Mouse (Mus musculus) CD4-positive helper T cell, adult 2 months (primary cell): ENCODE results near the gene Hist3h2ba.
A peak's percentile ranks its signal among the peaks of the same experiment; 100 is the strongest.
"Not testable (repeated sequence)": the region's sequence is repeated elsewhere in the genome, so short reads cannot be mapped to it uniquely, and the experiment has no call there.

Experiments
- DNase-seq: peaks from one replicate; pipeline ENCODE4 v3.0.0-alpha.2; 2012; ENCODE audit warnings: low read depth, missing footprints, low spot score

The Hist3h2ba gene

GRCm38 (mm10) chr11:58938322-58939087, 10.2 kb upstream of the Hist3h2ba start, which contains the start of gene Rnf187:
Rnf187 (minus strand) TSS chr11:58938916.
- peak; percentile 92 for DNase-seq

GRCm38 (mm10) chr11:58939088-58939439, 9.7 kb upstream of the Hist3h2ba start:
- DNase-seq = no peak

GRCm38 (mm10) chr11:58944136-58944535, 4.6 kb upstream of the Hist3h2ba start:
- DNase-seq = no peak

GRCm38 (mm10) chr11:58947306-58947705, 1.4 kb upstream of the Hist3h2ba start:
- DNase-seq = no peak

GRCm38 (mm10) chr11:58947798-58948528, 757 bp upstream of the Hist3h2ba start:
- DNase-seq = peak; percentile 54

- DNase-seq = no peak
Observed at GRCm38 (mm10) chr11:58949480-58950431, 1.0 kb downstream of the Hist3h2ba start.

GRCm38 (mm10) chr11:58951210-58951609, 2.5 kb downstream of the Hist3h2ba start:
- DNase-seq = no peak

- peak; percentile 76 for DNase-seq
Observed at GRCm38 (mm10) chr11:58953351-58954169, 4.8 kb downstream of the Hist3h2ba start.

- DNase-seq = not testable (repeated sequence)
Observed at GRCm38 (mm10) chr11:58954170-58954419, 5.4 kb downstream of the Hist3h2ba start.

- DNase-seq = peak; percentile 96
Observed at GRCm38 (mm10) chr11:58954420-58955142, 5.9 kb downstream of the Hist3h2ba start, which contains the start of the genes Hist3h2a and Trim17. Hist3h2a (plus strand) TSS chr11:58954685. Trim17 (plus strand) TSS chr11:58954685.

GRCm38 (mm10) chr11:58955143-58955867, 6.6 kb downstream of the Hist3h2ba start:
- peak; percentile 25 for DNase-seq

- DNase-seq = no peak
Observed at GRCm38 (mm10) chr11:58955868-58956257, 7.1 kb downstream of the Hist3h2ba start.

GRCm38 (mm10) chr11:58957226-58957914, 8.7 kb downstream of the Hist3h2ba start:
- DNase-seq = no peak

GRCm38 (mm10) chr11:58958536-58958935, 9.8 kb downstream of the Hist3h2ba start:
- DNase-seq = no peak

GRCm38 (mm10) chr11:58959186-58959825, 10.6 kb downstream of the Hist3h2ba start:
- no peak for DNase-seq

- DNase-seq = peak; percentile 91
Observed at GRCm38 (mm10) chr11:58959921-58960465, 11.3 kb downstream of the Hist3h2ba start.

GRCm38 (mm10) chr11:58961364-58962177, 12.9 kb downstream of the Hist3h2ba start:
- DNase-seq = no peak
